Mouse (Mus musculus) megakaryocyte-erythroid progenitor cell, adult 5-6 weeks (primary cell): ENCODE results near the gene Clybl. TPM values are rescaled to one million over a fixed set of nuclear protein-coding genes. Genes with fewer than 3 reads are reported as not detected.
A peak's percentile ranks its signal among the peaks of the same experiment; 100 is the strongest.

Source experiments
- ATAC-seq: replicated peaks from 2 replicates; pipeline ENCODE4 v1.8.0; 2016; ENCODE audit warnings: mild to moderate bottlenecking, inconsistent platforms; ENCODE audit not compliant: severe bottlenecking, poor library complexity, low FRiP score, low TSS enrichment
- total RNA-seq, 2 experiments: library from RNA; stranded (forward) in 1 of 2; stranded (reverse) in 1 of 2; fragments of 200-1000, 215-1000 nt in 1 of 2; fragments of >200 nt in 1 of 2; fragmentation: Nextera tagmentation in 1 of 2; gene quantifications; 2 replicates each; pipeline ENCODE4 v1.2.3; 2014 to 2017

The Clybl gene
- total RNA-seq, 2 experiments from 2014 or later = 47.9 to 56.6 TPM

DNA sequence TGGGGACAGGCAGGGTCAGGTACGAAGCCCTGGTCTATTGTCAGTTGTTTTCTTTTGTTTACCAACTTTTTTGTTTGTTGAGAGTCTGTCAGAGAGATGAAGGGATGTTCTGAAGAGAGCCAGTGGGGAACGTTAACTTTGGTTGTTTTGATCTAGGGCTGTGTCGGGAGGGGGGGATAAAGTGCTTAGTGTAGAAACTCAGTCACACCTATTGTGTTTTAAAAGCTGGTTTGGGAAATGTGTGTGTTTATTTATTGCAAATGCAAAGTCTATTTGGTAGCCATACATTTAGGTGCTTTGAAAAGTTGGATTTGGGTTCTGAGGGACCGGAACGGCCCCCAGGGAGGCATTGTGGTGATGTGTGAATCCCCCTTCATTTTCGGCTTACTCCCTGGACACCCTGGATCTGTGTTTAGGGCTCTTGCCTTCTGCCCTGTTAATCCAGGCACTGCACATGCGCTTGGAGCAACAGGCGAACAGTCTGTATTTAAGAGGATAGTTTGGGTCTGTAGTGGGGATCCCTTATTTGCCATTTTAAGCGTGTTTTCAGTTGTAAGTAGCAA lies 99.6 kb downstream of the Clybl start:
- no peak for ATAC-seq

DNA sequence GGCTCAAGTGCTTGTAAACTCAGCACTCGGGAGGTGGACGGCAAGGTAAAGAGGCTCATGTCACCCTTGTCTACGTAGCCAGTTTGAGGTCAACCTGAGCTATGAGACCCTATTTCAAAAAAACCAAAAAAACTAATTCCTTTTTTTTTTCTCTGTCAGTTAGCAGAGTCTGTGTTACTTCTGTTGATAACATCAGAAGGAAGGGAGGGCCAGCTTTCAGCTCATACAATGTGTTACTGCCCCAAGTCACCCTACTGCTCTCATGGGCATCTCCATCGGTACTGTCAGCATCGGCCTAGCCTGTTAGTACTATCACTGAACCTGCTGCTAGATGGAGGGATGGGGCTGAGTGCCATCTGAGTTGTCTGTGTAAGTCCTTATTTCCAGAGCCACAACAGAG lies 102.5 kb downstream of the Clybl start:
- no peak for ATAC-seq

DNA sequence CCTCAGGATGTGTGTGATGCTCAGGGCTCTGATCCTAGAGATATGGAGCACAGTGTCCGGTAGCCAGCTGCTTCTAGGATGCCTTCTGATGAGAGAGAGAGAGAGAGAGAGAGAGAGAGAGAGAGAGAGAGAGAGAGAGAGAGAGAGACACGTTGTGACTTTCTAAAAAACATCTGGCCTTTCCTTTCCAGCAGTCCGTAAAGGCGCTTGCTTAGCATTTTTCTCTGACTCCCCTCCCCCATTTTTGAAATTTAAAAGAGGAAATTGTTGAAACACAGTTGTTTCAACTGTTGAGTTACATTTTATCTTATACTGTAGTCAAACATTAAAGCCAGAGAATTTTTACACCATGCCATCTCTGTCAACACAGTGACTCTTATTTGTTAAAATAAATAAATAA lies 114.9 kb downstream of the Clybl start:
- no peak for ATAC-seq

DNA sequence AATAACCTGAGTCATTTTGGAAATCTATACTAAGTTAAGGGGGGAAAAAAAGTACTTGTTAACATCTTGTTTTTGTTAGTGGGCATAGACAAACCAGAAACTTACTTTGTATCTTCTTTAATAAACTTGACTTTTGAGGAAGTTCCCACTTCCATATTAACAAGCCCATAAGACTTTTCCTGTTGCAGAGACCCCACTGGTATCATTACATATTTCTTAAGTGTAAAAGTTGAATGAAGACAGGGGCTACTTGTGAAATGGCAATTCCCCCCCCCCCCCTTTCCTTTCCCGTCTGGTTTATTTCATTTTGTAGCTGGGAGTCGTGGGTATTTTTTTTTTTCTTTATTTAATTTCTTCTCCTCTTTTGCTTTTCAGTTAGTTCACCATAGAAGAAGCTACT lies 115.4 kb downstream of the Clybl start:
- no peak for ATAC-seq

DNA sequence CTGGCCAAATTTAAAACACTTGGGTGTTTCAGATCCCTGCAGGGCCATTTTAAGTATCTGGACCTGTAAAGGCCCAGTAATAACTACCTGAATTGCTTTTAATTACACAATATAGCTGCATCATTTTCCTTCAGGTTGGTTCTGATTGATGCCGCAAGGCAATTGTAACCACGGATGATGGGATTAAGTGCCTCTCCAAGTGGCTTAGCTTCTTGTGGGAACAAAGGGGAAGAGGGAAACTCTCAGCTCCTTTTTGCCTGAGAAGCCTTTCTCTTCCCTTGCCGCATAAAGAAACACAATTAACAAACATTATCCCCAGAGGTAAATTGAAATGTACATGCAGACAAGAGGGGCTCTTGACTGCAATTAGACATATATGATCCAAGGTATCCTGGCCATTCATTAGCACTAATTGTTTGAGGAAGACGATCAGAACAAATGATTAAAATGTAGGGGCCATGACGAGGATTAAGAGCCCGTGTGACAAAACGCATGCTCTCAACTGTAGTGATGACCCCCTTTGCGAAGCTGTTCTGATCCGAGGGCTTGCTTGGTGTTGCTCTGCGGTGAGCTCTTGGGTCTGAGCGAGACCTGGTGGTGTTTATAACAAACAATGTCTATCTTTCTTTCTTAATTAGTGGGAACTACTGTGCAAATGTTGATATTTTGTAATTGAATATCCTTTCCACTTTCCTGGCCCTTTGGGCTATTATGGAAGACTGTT lies 116.0 kb downstream of the Clybl start:
- ATAC-seq = no peak

DNA sequence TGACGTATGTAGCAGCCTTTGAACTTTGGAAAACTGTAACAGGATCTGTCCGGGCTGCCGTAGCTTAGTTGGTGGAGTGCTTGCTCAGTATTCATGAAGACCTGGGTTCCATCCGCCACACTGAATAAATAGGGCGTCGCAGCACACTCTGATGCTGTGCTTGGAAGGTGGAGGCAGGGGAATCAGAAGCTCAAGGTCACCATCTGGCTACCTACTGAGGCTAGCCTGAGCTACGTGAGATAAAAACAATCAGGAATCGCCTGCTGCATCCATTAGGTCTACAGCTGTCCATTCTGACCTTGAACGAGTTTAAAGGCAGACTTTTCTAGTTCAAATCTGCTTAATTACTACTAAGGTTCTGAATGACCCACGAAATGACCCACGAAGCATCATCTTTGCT lies 118.8 kb downstream of the Clybl start:
- ATAC-seq = no peak

DNA sequence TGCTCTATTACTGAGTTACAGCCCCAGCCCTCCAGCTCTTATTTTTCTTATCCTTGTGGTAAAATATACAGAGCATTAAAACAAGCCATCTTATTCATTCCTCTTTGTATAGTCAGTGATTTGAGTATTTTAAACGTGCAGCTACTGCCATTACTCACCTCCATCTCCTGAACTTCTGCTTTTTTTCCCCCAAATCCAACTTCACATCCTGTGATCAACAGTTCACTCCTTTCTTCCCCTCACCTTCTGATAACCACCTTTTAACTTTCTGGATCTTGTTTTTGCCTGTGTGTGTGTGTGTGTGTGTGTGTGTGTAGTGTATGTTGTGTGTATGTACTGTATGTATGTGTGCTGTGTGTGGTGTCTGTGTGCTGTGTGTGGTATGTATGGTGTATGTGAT lies 122.3 kb downstream of the Clybl start:
- ATAC-seq = no peak

DNA sequence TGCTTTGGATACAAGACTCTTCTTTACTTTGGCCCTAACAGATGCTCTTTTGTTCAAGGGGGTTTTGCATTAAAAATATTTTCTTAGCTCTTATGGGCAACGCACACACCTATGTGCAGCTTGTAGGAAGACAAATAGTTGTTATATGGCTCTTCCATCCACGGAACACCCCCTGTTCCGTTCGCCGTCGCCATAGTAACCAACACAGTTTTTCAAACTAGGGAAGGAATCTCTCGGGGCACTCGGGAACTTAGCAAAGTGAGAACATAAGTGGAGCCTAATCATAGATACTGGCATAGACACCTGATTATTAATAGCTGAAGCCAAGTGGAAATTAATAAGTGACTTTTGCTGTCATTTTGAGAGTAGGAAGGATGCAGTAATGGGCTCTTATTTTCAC lies 123.6 kb downstream of the Clybl start:
- no peak for ATAC-seq

DNA sequence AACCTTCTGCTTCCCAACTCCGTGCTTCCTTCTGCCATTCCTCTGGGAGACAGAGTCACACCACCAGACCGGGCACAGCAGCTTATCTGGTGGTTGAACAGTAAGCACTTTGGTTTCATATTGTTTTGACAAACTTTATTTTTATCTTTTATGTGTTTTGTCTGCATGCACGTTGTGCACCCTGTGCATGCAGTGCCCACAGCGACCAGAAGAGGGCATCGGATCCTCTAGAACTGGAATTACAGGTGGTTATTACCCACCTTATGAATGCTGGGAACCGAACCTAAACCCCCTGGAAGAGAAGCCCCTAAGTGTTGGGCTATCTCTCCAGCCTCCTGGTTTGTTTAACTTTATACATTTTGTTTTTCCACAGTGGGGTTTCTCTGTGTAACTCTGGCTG lies 130.9 kb downstream of the Clybl start:
- ATAC-seq = no peak

DNA sequence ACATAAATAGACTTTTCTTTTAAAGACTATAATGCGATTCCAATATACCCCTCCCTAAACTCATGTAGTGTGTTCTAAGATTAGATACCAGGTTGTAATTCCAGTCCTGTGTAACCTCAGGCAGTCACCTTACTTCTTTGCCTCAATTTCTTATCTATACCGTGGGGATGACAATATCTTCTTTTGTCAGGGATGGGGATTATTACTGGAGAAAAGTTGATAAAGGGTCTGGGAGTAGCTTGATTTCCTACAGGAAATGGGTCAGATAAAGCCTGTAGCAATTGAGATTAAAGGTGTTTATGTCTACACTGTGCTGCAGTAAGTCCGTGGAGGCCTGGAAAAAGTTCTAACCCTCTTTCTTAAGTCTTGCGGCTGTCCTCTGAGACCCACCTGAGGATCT lies 131.8 kb downstream of the Clybl start:
- ATAC-seq = peak; percentile 67; the same call in 1 of the 2 replicates

DNA sequence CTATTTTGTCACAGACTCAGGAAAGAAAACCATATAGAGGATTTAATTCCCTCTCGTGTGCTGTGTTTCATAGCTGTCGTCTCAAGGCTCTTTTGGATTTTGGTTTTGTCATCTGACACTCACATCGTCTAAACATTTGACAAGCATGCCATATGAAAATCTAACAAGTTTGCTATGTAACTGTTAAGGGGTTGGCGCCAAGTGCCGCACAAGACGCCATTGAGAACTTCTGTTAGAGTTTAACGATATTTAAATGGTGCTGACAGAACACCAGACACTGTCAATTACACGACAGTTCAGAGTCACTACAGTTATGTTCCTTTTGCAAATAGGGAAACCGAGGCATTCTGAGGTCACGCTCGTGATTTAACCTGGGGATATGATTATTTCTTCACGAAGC lies 134.2 kb downstream of the Clybl start:
- no peak for ATAC-seq

DNA sequence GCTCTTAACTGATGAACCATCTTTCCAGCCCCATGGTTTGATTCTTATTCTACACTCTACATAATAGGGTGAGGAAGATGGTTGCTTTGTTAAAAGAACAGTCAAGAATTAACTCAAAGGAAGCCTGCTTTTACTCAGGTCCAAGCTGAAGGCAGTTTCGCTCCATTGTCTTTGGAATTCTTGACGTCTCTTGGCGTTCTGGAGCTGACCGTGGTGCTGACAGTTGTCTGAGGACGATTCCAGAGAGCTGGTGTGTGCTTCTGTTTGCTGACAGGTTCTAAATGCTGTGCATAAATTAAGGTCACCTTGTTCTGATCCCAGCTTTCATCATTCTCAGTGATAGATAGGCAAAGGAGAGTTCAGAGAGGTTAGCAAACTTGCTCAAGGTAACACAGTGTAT lies 140.6 kb downstream of the Clybl start:
- no peak for ATAC-seq

DNA sequence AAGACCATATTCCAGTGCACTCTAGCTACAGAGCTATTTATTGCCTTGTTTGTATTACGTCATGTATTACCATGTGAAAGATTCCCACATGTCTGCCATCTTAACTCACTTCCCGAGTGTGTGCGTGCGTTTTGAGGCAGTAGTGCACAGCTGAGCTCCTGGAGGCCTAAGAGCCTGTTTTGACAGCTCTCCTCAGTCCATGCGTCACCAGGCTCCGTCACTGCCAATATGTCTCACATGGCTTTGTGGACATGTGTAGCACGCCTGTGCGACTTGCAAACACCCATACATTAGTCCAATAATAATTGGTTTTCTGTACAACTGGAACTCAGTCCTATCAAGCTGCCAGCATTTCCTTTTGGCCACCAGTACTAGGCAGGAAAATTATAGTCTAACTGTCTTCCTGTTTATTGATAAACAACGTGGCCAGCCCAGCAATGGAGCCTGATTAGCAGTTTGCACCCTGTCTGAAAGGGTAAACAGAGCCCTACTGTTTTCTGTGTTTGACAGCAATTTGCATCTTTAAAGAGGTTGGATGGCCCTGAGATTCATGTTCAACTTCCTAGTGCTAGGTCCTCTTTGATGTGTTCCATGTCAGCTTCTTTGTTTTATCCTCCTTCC lies 142.4 kb downstream of the Clybl start:
- ATAC-seq = no peak

DNA sequence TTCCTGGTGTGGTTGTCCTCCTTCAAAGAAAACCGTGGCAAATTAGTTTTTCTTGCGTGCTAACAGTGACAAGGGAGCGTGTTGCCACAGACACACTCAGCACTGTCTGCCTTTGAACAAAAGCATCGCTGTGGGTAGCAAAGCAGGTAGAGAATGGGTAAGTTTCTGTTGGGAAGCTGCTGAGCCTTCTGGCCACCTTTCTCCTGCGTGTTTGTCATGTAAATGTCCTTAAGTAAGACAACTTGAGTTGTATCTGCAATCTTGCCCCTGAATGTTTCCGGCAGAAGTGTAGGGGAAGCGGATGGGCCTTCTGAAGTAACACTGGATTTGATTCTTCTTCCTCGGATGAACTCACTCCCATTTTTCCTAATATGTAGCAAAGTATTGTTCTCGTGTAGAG lies 148.6 kb downstream of the Clybl start:
- no peak for ATAC-seq

DNA sequence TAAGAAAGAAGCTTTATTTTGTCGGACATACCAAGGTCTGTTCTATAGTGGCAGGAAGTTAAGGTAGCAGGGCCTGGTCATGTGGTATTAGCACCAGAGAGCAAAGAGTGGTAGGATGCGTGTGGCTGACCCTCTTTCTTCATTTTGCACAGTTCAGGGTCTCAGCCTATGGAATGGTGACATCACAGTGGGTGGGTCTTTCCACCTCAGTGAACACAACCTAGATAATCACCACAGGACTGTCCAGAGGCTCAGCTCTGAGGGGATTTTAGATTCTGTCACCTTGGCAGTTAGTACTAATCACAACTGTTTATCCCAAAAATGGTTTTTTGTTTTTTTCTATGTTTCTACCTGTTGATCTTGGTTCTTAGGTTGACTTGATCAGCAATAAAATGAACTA lies 149.2 kb downstream of the Clybl start:
- ATAC-seq = no peak

DNA sequence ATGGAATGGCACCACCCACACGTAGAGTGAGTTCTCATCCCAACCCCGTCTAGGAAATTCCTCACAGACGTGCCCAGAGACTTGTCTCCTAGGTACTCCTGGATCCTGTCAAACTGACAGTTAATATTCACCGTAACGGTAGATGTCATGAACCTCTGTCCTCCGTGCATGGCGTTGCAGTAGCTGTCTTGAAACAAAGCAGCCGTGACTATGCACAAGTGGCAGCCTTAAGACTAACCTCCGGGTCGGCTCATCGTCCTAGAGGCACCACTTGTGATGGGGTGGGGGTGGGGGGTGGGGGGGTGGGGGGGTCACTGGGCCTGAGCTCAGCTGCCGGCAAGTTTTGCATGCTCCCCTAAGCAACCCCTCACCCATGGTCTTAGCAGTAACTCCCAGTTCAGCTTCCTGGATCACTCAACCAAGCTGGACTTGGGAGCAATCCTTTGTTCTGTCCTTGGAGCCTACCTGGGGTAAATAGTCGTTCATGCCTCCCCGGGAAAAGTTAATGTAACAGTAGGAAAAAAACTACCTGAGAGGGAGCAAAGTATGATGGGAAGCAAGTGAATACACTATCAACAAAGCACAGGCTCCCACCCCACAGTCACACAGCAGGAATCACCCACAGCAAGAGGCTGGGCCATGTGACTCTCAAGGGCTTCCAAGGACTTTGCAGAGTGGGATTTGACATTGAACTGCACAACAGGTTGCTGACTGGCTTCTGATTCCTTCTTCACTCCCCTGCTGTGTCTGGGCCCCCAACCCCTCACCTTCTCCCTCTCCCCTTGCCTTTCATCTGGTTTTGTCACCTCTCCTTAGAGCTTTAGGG lies 150.3 kb downstream of the Clybl start:
- ATAC-seq = no peak

DNA sequence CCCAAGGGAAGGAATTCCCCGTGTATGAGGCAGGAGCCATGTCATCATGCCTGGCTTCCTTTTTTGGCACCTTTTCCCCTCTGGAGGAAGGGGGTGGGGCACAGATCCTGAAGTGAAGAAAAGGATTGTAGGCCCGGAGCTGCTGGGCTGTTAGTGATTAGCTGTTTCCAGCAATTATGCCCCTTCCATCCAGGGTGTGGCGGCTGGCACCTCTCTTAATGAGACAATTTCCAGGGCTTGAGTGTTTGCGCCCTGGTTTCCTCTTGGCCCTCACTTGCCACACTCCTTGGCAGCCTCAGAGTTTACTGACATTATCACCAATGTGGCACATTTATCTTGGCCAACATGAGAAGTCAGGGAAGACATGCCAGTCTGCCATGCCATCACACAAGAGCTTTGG lies 155.5 kb downstream of the Clybl start:
- ATAC-seq = peak; percentile 47; the same call in 1 of the 2 replicates

DNA sequence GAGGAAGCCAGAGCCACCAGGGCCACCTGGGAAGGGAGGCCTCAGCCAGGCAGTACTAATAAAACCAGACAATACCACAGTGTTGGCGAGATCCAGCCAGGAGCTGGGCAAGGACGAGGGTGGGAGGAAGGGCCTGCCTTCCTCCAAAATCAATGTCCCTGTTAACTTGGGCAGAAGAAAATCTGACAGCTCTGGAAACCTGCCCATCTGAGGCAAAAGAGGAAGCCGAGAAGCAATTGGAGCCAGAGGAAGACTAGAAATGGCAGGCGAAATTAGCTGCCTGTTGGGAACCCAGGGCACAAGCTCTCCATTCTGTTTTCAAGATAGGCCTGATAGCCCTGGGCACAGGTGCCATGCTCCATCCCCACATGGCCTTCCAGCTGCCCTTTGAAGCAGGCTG lies 157.3 kb downstream of the Clybl start:
- ATAC-seq = no peak

DNA sequence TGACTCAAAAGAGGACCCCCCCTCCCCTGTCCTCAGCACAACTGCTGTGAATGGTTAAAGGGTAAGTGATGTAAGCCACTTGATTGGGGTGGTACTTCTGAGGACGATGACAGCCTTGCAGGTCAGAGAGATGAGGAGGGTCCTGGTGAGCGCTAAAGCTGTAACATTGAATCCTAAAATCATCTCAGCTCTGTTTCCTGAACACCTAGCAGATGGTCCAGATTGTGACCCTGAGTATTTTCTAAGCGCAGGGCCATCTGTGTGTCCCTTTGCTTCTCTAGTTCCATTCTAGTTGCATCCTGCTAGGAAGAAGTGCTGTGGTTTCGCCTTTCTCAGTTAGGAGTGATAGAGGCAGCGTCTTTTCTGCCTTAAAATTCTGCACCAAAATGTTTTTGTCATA lies 158.6 kb downstream of the Clybl start:
- no peak for ATAC-seq

DNA sequence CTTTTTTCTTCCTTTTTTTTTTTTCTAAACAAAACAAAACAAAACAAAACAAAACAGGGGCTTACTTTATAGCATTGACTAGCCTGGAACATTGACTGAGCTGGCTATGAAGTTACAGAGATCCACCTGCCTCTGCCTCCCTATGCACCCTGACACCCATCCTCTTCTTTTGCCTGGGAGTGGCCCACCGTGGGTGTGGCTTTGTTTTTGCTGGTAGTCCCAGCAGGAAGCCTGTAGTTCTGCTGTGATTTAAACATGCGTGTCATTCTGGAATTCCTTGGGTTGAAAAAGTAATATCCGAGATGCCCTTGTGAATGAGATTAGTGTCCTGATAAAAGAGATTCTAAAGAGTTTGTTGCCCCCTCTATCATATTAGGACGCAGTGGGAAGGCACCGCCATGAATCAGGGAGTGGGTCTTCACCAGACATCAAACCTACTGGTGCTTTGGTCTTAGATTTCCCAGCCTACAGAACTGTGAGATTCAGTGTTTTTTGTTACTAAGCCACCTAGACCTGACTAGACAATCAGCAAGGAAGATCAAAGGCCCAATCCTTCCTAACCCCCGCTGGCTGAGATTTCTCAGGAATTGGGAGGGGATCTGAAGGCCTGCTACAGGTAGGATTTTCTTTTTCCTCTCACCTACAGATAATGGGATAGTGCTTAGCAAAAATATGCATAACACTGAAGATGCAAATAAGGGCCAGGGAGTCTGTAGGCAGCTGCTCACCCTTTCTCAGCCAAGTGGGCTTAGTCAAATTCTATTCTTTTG lies 160.3 kb downstream of the Clybl start:
- no peak for ATAC-seq
